Mouse (Mus musculus) ES-E14 (cell line): ENCODE results near the gene BC016579.

Experiments
- CHD2 ChIP-seq: IDR thresholded peaks from 2 replicates; pipeline ENCODE4 v1.6.1; 2014; ENCODE audit warnings: mild to moderate bottlenecking, low read depth, low read length, inconsistent platforms
- MAFK ChIP-seq: IDR thresholded peaks from 2 replicates; pipeline ENCODE4 v1.6.1; 2014; ENCODE audit warnings: mild to moderate bottlenecking, low read depth, low read length, inconsistent platforms; ENCODE audit not compliant: insufficient read depth
- ZNF384 ChIP-seq: IDR thresholded peaks from 2 replicates; pipeline ENCODE4 v1.6.1; 2012; ENCODE audit warnings: low read depth, low read length, inconsistent platforms

GRCm38 (mm10) chr16:45651497-45651896, 2.4 kb downstream of the BC016579 start:
- TF ChIP-seq CHD2: no peak
- TF ChIP-seq MAFK: no peak
- TF ChIP-seq ZNF384: no peak
